1 mouse cellular context compared by ENCODE assay signal in the genomic region with DNA sequence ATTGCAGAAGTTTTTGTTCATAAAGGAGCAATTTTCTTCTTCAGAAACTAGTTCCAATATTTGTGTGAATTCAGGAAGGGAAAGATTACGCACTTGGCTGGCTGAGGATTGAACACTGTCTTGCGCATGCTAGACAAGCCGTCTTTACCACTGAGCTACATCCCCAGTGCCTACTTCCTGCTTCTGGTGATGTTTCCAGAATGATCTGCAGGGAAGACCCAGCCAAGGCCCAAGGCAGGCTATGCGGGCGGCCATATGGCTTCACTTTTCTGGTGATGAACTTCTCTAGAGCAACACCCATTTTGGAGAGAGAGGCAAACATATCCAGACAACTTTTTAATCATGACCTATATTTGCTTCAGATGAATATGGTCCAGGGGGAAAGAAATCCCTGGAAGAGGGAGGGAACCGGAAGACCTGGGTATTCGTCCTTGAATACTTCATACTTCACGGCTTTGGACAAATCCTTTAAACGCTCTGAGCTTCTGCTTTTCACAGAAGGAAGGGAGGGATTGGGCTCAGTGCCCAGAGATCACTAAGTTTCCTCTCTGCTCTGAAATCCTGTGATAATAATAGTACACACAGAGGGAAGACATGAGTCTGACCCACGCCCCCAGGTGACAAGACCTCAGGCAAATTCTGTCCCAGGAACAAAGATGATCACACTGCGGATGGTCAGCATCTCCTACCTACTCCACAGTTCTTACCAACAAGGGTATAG.
TF ChIP-seq lines count a peak whose summit lies in the region.

No protein-coding gene starts in this region.

TF ChIP-seq in MEL, 35 proteins besides CTCF, POLR2A, EP300 and RAD21 (continued from another document):
- no peak for TF ChIP-seq SMC3 (IDR thresholded peaks at IDR 0.05; ENCODE audit: low read depth, low read length)
- TF ChIP-seq MAZ (IDR thresholded peaks at IDR 0.05; ENCODE audit: low read depth, low read length), result no peak
- TF ChIP-seq KAT2A (conservative IDR thresholded peaks at IDR 0.05; ENCODE audit: low read depth, low read length), result no peak
- no peak for TF ChIP-seq BHLHE40 (IDR thresholded peaks at IDR 0.05; ENCODE audit: borderline replicate concordance, low read depth, low read length)
- TF ChIP-seq ZMIZ1 (IDR thresholded peaks at IDR 0.05; ENCODE audit: low read depth, low read length), result no peak
- TF ChIP-seq UBTF (IDR thresholded peaks at IDR 0.05; ENCODE audit: borderline replicate concordance, insufficient read depth, low read depth, low read length), result no peak
- TF ChIP-seq ETS1 (IDR thresholded peaks at IDR 0.05; ENCODE audit: low read depth, low read length), result peak; percentile 38; the same call in 1 of the 2 replicates
